Mouse (Mus musculus) embryonic facial prominence, embryonic 14.5 days (tissue): ENCODE data around the gene Epo. TPM values are rescaled to one million over a fixed set of nuclear protein-coding genes. Genes with fewer than 3 reads are reported as not detected.

Experiments used
- ATAC-seq: fragments of 200-750 bp; cut with Nextera tagmentation; 2 replicates; pipeline ENCODE4 v1.8.0; 2017; ENCODE audit warnings: low read depth, moderate number of reproducible peaks, moderate TSS enrichment
- DNase-seq: peaks from one replicate; pipeline ENCODE4 v3.0.0-alpha.2; 2015; ENCODE audit warnings: low spot score
- H3K27ac ChIP-seq: fragments of 300-500 bp; sonication (generic); replicated peaks from 2 replicates; pipeline ENCODE4 v1.5.1; 2014; ENCODE audit warnings: low read depth, mild to moderate bottlenecking, low read length, moderate library complexity
- H3K27me3 ChIP-seq: fragments of 300-500 bp; sonication (generic); replicated peaks from 2 replicates; pipeline ENCODE4 v1.6.1; 2014; ENCODE audit warnings: low read length; ENCODE audit not compliant: control insufficient read depth, insufficient read depth
- H3K36me3 ChIP-seq: fragments of 300-500 bp; sonication (generic); 2 replicates; pipeline ENCODE4 v1.6.1; 2014; ENCODE audit warnings: low read length, mixed read lengths; ENCODE audit not compliant: control insufficient read depth, insufficient read depth
- H3K4me1 ChIP-seq: fragments of 300-500 bp; sonication (generic); 2 replicates; pipeline ENCODE4 v1.6.1; 2014; ENCODE audit warnings: antibody characterized with exemption, low read length; ENCODE audit not compliant: control insufficient read depth, insufficient read depth
- H3K4me2 ChIP-seq: fragments of 300-500 bp; sonication (generic); 2 replicates; pipeline ENCODE4 v1.6.1; 2014; ENCODE audit warnings: low read depth, mild to moderate bottlenecking, low read length, moderate library complexity, mixed read lengths
- H3K4me3 ChIP-seq: fragments of 300-500 bp; sonication (generic); 2 replicates; pipeline ENCODE4 v1.5.1; 2014; ENCODE audit warnings: low read depth, mild to moderate bottlenecking, low read length
- H3K9ac ChIP-seq: fragments of 300-500 bp; sonication (generic); 2 replicates; pipeline ENCODE4 v1.6.1; 2014; ENCODE audit warnings: low read depth, mild to moderate bottlenecking, low read length, moderate library complexity, mixed read lengths
- H3K9me3 ChIP-seq: fragments of 300-500 bp; sonication (generic); 2 replicates; pipeline ENCODE4 v1.6.1; 2016; ENCODE audit warnings: low read length; ENCODE audit not compliant: control insufficient read depth
- WGBS: fragments of 180-500 bp; shearing (Covaris S2); extraction: QIAGEN DNeasy Blood & Tissue Kit; methylation state at CpG from one replicate; pipeline ENCODE4 v1.1.7; 2014; 5-methylcytosine and 5-hydroxymethylcytosine counted together
- polyA plus RNA-seq: library from polyadenylated mRNA; unstranded; fragments of >200 nt; fragmentation: Nextera tagmentation; extraction: Ambion mirVana; gene quantifications from 2 replicates; pipeline ENCODE4 v1.2.1, GENCODE M21; 2014

Epo gene
- polyA plus RNA-seq, result 0.30 TPM in 1 of 2 replicates, not detected in the other

DNA sequence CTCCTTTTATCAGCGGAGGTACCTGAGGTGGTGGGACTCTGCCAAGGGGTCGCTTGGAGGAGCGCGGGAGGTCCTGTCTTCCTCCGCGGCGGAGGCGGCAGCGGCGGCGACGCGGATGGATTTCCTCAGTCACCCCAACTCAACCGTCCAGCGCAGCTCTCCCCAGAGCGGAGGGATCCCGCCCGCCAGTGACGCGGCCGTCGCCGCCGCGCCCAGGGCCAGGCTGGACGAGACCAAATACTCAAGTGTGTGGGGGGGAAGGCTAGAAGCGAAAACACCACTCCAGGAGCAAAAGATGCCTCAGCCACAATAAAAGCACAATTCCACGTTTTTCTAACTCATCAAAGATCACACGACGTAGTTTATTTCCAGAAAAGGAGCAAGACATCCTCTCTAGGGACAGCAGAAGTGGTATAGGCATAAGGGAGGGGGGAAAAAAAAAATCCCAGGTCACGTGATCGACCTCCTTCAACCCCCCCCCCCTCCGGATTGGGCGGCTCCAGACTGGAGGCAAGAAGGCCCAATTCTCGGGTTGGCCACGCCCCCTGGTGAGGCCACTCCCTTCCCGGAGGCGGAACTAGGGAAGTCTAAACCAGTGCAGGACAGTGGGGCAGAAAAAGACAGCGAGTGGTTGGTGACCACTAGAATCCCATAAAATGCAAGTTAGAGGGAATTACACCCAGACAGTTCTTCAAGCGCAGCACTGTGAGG lies at the start of gene Epo, which contains the start of gene Gnb2:
Gene Epo (minus strand): TSS at position 126 of the 711 bp plus-strand sequence.
Gene Gnb2 (minus strand): TSS at position 394 of the 711 bp plus-strand sequence.
- under 1% methylated on average over 34 of the region's 40 CpGs for WGBS
- no peaks in the 10 kb centered on the region for H3K9me3 ChIP-seq
- H3K36me3 ChIP-seq, result peaks cover 21% of the 10 kb centered on the region
- DNase-seq (peak; percentile 99), ATAC-seq (peak; percentile 78)
- peak within 1 kb of the TSS; percentile 89 for H3K9ac ChIP-seq
- H3K4me1 ChIP-seq, result no peaks in the 10 kb centered on the region
- no peaks in the 10 kb centered on the region for H3K27me3 ChIP-seq
- H3K4me2 ChIP-seq, result peak within 1 kb of the TSS; percentile 96
- peak within 1 kb of the TSS; percentile 93 for H3K27ac ChIP-seq
- peak within 1 kb of the TSS; percentile 83 for H3K4me3 ChIP-seq

DNA sequence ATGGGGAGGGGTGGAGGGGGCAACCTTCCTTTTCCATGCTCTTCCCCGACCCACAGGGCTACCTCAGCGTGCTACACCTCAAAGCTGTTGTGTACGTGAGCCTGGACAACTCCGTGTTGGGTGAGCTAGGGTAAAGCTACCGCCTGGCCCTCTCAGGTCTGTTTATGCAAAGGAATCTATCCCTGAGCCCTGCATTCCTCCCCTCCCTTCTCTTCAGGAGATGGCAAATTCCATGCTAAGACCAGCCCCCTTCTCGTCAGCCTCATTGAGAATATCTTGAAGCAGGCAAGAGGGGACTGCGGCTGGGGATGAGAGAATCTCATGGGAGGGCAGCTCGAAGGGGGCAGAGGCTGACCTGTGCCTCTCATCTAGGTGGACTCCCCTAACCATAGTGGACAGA lies 49.7 kb upstream of the Epo start:
- ATAC-seq (no peak), DNase-seq (no peak)
- H3K4me1 ChIP-seq, result 0 out of 2 replicates have a peak, but pooled peaks cover 8% of the 10 kb centered on the region
- H3K9ac ChIP-seq, result peak overlapping the region; percentile 64
- 26% methylated on average over 8 of the region's 8 CpGs for WGBS
- H3K27me3 ChIP-seq, result 0 out of 2 replicates have a peak, but pooled peaks cover 3% of the 10 kb centered on the region
- peak overlapping the region; percentile 52 for H3K4me2 ChIP-seq
- no peak overlapping the region for H3K27ac ChIP-seq
- peak overlapping the region; percentile 41; the same call in 1 of the 2 replicates for H3K4me3 ChIP-seq
- no peaks in the 10 kb centered on the region for H3K36me3 ChIP-seq
- peaks cover 4% of the 10 kb centered on the region; the same call in 1 of the 2 replicates for H3K9me3 ChIP-seq

DNA sequence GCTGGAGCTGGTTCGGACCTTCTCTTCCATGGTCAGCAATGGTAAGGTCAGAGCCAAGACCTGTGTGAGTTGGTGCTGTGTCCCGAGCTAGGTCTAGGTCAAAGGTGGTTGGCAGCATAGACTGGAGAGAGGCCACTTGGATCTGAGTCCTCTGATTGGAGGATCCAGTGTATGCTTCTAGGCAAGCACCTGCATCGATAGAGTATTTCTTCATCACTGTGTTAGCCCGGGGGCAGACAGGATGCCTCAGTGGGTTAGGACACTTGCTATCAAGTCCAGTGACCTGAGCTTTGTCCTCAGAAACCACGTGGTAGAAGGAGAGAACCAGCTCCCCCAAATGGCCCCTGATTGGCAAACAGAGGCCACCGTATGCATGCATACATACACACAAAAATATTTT lies 47.2 kb upstream of the Epo start:
- no peaks in the 10 kb centered on the region for H3K36me3 ChIP-seq
- no peaks in the 10 kb centered on the region for H3K9me3 ChIP-seq
- 0 out of 2 replicates have a peak, but pooled peaks cover 3% of the 10 kb centered on the region for H3K27me3 ChIP-seq
- 0 out of 2 replicates have a peak, but pooled peaks cover 8% of the 10 kb centered on the region for H3K4me1 ChIP-seq
- 82% methylated on average over 6 of the region's 6 CpGs for WGBS
- H3K4me3 ChIP-seq, result no peak overlapping the region
- ATAC-seq (no peak), DNase-seq (no peak)
- no peak overlapping the region for H3K27ac ChIP-seq
- H3K9ac ChIP-seq, result no peak overlapping the region
- H3K4me2 ChIP-seq, result no peak overlapping the region

DNA sequence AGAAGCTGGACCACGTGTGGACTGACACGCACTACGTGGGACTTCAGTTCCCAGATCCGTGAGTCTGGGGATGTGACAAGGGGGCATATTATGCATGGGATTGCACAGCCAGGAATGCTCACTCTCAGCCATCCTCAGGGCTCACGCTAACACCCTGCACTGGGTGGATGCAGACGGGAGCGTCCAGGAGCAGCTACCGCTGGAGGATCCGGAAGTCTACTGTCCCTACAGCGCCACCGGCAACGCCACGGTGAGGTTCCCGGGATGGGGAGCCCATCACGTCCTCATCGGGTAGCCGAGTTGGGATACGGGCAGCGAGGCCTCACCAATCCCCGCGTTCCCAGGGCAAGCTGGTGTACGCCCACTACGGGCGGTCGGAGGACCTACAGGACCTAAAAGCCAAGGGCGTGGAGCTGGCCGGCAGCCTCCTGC lies 41.4 kb upstream of the Epo start:
- Histone ChIP-seq H3K4me1 (0 out of 2 replicates have a peak, but pooled peaks cover 5% of the 10 kb centered on the region), H3K4me2 (peak overlapping the region; percentile 51), H3K9me3 (no peaks in the 10 kb centered on the region), H3K27ac (no peak overlapping the region), H3K27me3 (peaks cover 17% of the 10 kb centered on the region; the same call in 1 of the 2 replicates), H3K36me3 (no peaks in the 10 kb centered on the region), H3K4me3 (peak overlapping the region; percentile 19; the same call in 1 of the 2 replicates), H3K9ac (peak overlapping the region; percentile 45; the same call in 1 of the 2 replicates)
- 11% methylated on average over 24 of the region's 27 CpGs for WGBS
- DNase-seq (peak; percentile 28), ATAC-seq (no peak)

DNA sequence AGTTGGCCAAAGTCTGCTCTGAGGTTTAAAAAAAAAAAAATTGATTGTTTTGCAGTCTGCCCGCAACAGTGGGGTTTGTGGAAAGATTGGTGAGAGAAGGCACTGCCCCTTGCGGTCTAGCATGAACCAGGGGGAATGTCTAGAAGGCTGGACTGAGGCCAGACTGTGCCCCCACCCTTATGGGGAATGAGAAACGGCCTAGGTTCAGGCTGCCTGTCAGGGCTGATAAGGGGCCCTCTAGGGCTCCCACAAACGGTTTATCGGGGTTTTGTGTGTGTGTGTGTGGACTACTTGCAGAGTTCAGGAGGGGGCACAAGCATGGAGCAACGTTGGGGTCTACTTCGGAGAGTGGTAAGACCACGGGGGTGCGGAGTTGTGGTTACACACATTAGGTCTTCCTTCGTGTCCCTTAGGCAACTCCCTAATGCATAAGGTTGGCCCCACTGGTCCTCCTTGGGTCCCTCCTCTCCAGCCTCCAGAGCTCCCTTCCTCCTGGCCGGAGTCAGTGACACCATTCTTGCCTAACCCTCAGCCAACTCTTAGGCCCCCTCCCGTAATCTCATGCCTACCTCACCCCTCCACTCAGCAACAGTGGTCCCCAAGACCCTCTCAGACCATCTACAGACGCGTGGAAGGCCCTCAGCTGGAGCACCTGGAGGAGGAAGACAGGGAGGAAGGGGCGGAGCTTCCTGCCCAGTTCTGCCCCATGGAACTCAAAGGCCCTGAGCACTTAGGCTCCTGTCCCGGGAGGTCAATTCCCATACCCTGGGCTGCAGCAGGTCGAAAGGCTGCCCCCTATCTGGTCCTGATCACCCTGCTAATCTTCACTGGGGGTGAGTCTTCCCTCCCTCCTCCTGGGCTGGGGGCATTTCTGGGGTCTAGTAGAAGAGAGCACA lies 37.9 kb upstream of the Epo start:
- Histone ChIP-seq H3K9me3 (no peaks in the 10 kb centered on the region), H3K9ac (no peak overlapping the region), H3K4me2 (no peak overlapping the region), H3K4me1 (0 out of 2 replicates have a peak, but pooled peaks cover 7% of the 10 kb centered on the region), H3K4me3 (no peak overlapping the region), H3K27me3 (peaks cover 17% of the 10 kb centered on the region; the same call in 1 of the 2 replicates), H3K27ac (no peak overlapping the region), H3K36me3 (no peaks in the 10 kb centered on the region)
- ATAC-seq, result no peak
- DNase-seq, result peak; percentile 21
- 79% methylated on average over 16 of the region's 17 CpGs for WGBS

DNA sequence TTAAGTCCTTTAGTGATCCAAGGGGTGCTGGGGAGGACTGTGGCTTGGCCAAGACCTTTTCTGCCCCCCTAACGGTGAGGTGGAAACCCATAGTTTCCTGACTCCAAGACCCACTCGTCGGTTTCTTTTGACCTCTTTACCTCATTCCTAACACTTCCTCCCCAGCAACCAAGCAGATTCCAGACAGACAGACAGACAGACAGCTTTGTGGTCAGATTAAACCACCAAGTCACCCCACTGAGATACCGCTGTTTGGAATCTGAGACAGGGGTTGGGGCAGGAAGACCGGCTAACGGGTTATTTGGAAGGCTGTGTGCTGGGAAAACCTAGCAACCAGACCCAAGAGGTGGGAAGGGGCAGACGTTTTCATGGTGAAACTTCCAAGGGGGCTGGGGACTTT lies 37.1 kb upstream of the Epo start:
- 0 out of 2 replicates have a peak, but pooled peaks cover 7% of the 10 kb centered on the region for H3K4me1 ChIP-seq
- 49% methylated on average over 7 of the region's 7 CpGs for WGBS
- H3K9me3 ChIP-seq, result no peaks in the 10 kb centered on the region
- no peak overlapping the region for H3K9ac ChIP-seq
- no peak overlapping the region for H3K4me3 ChIP-seq
- H3K27me3 ChIP-seq, result peaks cover 17% of the 10 kb centered on the region; the same call in 1 of the 2 replicates
- H3K36me3 ChIP-seq, result no peaks in the 10 kb centered on the region
- DNase-seq (no peak), ATAC-seq (no peak)
- no peak overlapping the region for H3K4me2 ChIP-seq
- H3K27ac ChIP-seq, result no peak overlapping the region

DNA sequence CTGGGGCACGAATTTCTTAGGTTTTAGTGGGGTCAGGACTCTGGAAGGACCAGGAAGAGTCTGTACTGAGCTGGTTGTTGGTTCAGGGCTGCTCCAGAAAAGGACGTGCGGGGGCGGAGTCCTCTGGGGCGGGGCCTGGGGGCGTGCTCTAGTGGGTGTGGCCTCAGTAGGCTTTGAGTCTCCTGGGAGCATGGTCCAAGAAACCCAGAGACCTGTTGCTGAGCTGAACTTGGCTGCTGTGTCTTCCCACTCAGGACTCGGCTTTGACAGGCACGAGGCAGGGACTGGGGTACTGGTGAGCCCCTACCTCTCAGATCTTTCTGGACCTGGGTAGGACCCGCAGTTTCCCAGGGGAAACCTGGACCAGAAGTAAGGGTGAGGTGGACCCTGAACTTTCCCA lies 36.6 kb upstream of the Epo start, which contains the start of gene Tfr2:
Gene Tfr2 (plus strand): TSS at position 176 of the 400 bp plus-strand sequence.
- DNase-seq (peak; percentile 29), ATAC-seq (peak; percentile 50; the same call in 1 of the 2 replicates)
- Histone ChIP-seq H3K36me3 (no peaks in the 10 kb centered on the region), H3K4me3 (no peak within 1 kb of the TSS), H3K4me1 (0 out of 2 replicates have a peak, but pooled peaks cover 7% of the 10 kb centered on the region), H3K4me2 (no peak within 1 kb of the TSS), H3K9ac (no peak within 1 kb of the TSS), H3K27me3 (peaks cover 12% of the 10 kb centered on the region; the same call in 1 of the 2 replicates), H3K27ac (no peak within 1 kb of the TSS), H3K9me3 (no peaks in the 10 kb centered on the region)
- 32% methylated on average over 9 of the region's 9 CpGs for WGBS

DNA sequence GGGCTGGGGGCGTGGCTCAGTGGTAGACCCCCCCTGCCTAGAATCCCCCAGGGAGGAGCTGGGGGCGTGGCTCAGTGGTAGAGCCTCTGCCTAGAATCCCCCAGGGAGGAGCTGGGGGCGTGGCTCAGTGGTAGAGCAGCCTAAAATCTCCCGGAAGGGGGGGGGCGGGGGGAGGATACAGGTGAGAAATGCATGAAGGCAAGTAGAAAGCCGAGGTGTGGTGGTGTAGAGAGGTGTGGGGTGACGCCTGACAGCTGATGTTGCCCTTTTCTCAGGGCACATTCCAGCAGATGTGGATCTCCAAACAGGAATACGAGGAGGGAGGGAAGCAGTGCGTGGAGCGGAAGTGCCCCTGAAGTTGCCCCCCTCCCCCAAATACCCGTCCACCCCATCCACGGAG lies 36.0 kb upstream of the Epo start:
- Histone ChIP-seq H3K4me2 (no peak overlapping the region), H3K27me3 (0 out of 2 replicates have a peak, but pooled peaks cover 8% of the 10 kb centered on the region), H3K4me1 (0 out of 2 replicates have a peak, but pooled peaks cover 7% of the 10 kb centered on the region), H3K9me3 (no peaks in the 10 kb centered on the region), H3K36me3 (no peaks in the 10 kb centered on the region), H3K4me3 (no peak overlapping the region), H3K9ac (no peak overlapping the region), H3K27ac (no peak overlapping the region)
- DNase-seq (no peak), ATAC-seq (no peak)
- 68% methylated on average over 10 of the region's 12 CpGs for WGBS
